Mouse (Mus musculus) heart, embryonic 13.5 days (tissue): ENCODE results near the gene Ino80b. TPM values are rescaled to one million over a fixed set of nuclear protein-coding genes. Genes with fewer than 3 reads are reported as not detected.

Experiments
- ATAC-seq: fragments of 200-750 bp; cut with Nextera tagmentation; 2 replicates; pipeline ENCODE4 v1.8.0; 2017; ENCODE audit warnings: moderate TSS enrichment; ENCODE audit not compliant: insufficient number of reproducible peaks, low FRiP score, low TSS enrichment; ENCODE audit errors: extremely low read depth
- H3K27ac ChIP-seq: fragments of 300-500 bp; sonication (generic); replicated peaks from 2 replicates; pipeline ENCODE4 v1.5.1; 2015; ENCODE audit warnings: moderate library complexity, mild to moderate bottlenecking, inconsistent platforms
- H3K27me3 ChIP-seq: fragments of 300-500 bp; sonication (generic); replicated peaks from 2 replicates; pipeline ENCODE4 v1.6.1; 2015; ENCODE audit warnings: mild to moderate bottlenecking, inconsistent platforms
- H3K36me3 ChIP-seq: fragments of 300-500 bp; sonication (generic); 2 replicates; pipeline ENCODE4 v1.6.1; 2015; ENCODE audit warnings: mild to moderate bottlenecking, inconsistent platforms
- H3K4me1 ChIP-seq: fragments of 300-500 bp; sonication (generic); 2 replicates; pipeline ENCODE4 v1.6.1; 2015; ENCODE audit warnings: inconsistent platforms
- H3K4me2 ChIP-seq: fragments of 300-500 bp; sonication (generic); 2 replicates; pipeline ENCODE4 v1.6.1; 2015; ENCODE audit warnings: inconsistent platforms, mild to moderate bottlenecking, moderate library complexity
- H3K4me3 ChIP-seq: fragments of 300-500 bp; sonication (generic); 2 replicates; pipeline ENCODE4 v1.5.1; 2015; ENCODE audit warnings: moderate library complexity, mild to moderate bottlenecking, inconsistent platforms
- H3K9ac ChIP-seq: fragments of 300-500 bp; sonication (generic); 2 replicates; pipeline ENCODE4 v1.6.1; 2015; ENCODE audit warnings: inconsistent platforms, mild to moderate bottlenecking, moderate library complexity
- H3K9me3 ChIP-seq: fragments of 300-500 bp; sonication (generic); 2 replicates; pipeline ENCODE4 v1.6.1; 2016; ENCODE audit warnings: inconsistent platforms
- WGBS: fragments of 180-500 bp; shearing (Covaris S2); methylation state at CpG from one replicate; pipeline ENCODE4 v1.1.7; 2015; ENCODE audit warnings: mixed read lengths; 5-methylcytosine and 5-hydroxymethylcytosine counted together
- polyA plus RNA-seq: library from polyadenylated mRNA; unstranded; fragments of >200 nt; fragmentation: Nextera tagmentation; extraction: Ambion mirVana; gene quantifications from 2 replicates; pipeline ENCODE4 v1.2.1, GENCODE M21; 2015

Ino80b gene
- polyA plus RNA-seq, 1 experiment from 2014 or later, result 8.7 TPM

DNA sequence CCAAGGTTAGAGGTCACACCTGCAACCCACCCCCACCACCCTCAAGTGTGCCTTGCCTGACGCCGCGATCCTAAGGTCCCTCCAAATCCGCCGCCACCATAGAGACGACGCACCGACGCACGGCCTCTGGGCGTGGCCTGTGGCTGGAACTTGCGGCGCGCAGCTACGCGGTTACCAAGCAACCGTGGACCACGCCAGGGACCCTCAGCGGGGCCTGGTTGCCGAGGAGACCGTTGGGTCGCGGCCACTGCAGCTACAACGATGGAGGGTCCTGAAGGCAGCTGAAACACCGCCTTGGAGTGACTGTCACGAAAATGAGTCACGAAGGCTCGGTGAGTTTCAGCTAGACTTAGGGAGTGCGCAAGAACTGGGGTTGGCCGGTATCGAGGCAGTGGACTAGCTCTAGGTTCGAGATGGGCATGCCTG, 31.0 kb upstream of the Ino80b start, which contains the start of the genes Wdr54 and 1700003E16Rik:
Gene Wdr54, minus strand, starts transcription at position 139 of the 426 bp plus-strand sequence.
Gene 1700003E16Rik, plus strand, starts transcription at position 146 of the 426 bp plus-strand sequence.
- Histone ChIP-seq H3K4me3 (peak within 1 kb of the TSS; percentile 57), H3K36me3 (peaks cover 20% of the 10 kb centered on the region), H3K4me2 (peak within 1 kb of the TSS; percentile 74), H3K27ac (no peak within 1 kb of the TSS), H3K9ac (peak within 1 kb of the TSS; percentile 71), H3K9me3 (no peaks in the 10 kb centered on the region), H3K27me3 (peaks cover 33% of the 10 kb centered on the region), H3K4me1 (peaks cover 19% of the 10 kb centered on the region)
- ATAC-seq, result 0 out of 2 replicates have a peak, but pooled peaks have one; percentile 26
- WGBS, result 2% methylated on average over 32 of the region's 32 CpGs

DNA sequence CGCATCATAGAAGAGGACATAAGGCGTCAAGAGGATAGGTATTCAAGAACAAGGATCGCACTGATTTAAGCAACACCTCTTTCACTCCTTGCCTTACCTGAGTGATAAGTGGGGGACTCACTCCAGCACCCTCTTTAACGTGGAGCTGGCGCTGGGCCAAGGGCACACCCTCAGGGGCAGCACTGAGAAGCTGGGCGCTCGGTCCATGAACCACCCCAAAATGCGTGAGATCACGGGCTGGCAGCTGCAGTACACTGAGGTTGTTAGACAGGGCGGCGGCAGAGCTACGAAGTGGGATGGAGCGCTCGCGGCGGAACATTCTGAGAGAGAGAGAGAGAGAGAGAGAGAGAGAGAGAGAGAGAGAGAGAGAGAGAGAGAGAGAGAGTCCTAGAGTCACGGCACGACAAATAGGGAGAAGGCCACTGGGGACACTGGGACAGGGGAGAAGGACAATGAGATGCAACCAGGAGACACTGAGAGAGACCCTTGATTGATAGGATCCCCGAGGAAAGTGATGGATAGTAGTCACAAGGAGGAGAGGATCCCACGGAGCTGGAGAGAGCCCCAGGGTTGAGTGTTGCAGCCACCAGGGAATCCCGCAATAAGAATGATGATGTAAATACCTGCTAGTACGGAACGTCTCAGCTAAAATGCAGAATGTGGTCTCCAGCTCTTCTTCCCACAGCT, 30.5 kb upstream of the Ino80b start:
- Histone ChIP-seq H3K9me3 (no peaks in the 10 kb centered on the region), H3K27me3 (peaks cover 27% of the 10 kb centered on the region), H3K27ac (no peak overlapping the region), H3K36me3 (peaks cover 23% of the 10 kb centered on the region), H3K4me1 (peaks cover 22% of the 10 kb centered on the region), H3K4me2 (peak overlapping the region; percentile 74), H3K9ac (peak overlapping the region; percentile 71), H3K4me3 (peak overlapping the region; percentile 57)
- 8% methylated on average over 23 of the region's 23 CpGs for WGBS
- ATAC-seq, result no peak

DNA sequence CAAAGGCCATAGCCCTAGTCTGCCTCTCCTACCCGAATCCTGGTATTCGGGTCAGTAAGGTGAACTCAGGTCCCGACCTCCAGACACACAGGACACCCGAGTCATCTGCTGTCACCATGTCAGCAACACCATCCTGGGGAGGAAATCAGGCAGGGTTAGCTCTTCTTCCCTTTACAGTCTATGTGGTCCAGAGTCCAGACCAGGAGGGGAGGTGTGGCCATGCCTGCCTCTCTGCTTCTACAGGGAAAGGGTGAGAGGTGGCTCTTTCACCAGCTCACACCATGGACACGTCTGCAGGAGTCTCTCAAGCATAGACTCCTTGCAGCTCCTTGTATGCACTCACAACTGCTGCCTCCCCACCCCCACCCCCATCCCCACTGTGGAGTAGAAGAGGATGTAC, 28.3 kb upstream of the Ino80b start:
- H3K9ac ChIP-seq, result no peak overlapping the region
- no peaks in the 10 kb centered on the region for H3K9me3 ChIP-seq
- peaks cover 45% of the 10 kb centered on the region for H3K36me3 ChIP-seq
- H3K4me1 ChIP-seq, result peaks cover 22% of the 10 kb centered on the region
- 62% methylated on average over 5 of the region's 5 CpGs for WGBS
- no peak overlapping the region for H3K27ac ChIP-seq
- no peak overlapping the region for H3K4me3 ChIP-seq
- ATAC-seq, result no peak
- H3K27me3 ChIP-seq, result peaks cover 18% of the 10 kb centered on the region
- no peak overlapping the region for H3K4me2 ChIP-seq

- Histone ChIP-seq H3K4me3 (no peak overlapping the region), H3K4me2 (no peak overlapping the region), H3K36me3 (peaks cover 50% of the 10 kb centered on the region), H3K9ac (no peak overlapping the region), H3K9me3 (no peaks in the 10 kb centered on the region), H3K27me3 (peaks cover 18% of the 10 kb centered on the region), H3K4me1 (peaks cover 22% of the 10 kb centered on the region), H3K27ac (no peak overlapping the region)
- WGBS, result 83% methylated on average over 12 of the region's 12 CpGs
- ATAC-seq, result no peak
Observed at GRCm38 (mm10) chr6:83153038-83153437, 27.8 kb upstream of the Ino80b start.

DNA sequence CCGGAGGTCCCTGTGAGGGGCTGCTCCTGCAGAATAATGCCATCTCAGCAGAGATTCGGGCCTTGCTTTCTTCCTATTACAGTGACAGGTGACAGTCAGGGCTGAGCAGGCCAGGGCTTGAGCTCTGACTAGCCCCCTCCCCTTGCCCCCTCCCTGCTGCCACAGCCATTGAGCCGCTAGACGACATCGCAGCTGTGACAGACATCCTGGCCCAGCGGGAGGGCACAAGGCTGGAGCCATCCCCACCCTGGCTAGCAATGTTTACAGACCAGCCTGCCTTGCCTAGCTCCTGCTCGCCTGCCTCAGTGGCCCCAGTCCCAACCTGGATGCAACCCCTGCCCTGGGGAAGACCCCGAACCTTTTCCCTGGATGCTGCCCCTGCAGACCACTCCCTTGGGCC, 26.5 kb upstream of the Ino80b start:
- Histone ChIP-seq H3K4me2 (no peak overlapping the region), H3K4me3 (no peak overlapping the region), H3K4me1 (peaks cover 22% of the 10 kb centered on the region), H3K9me3 (no peaks in the 10 kb centered on the region), H3K9ac (peak overlapping the region; percentile 2; the same call in 1 of the 2 replicates), H3K36me3 (peaks cover 63% of the 10 kb centered on the region), H3K27ac (no peak overlapping the region), H3K27me3 (peaks cover 14% of the 10 kb centered on the region)
- ATAC-seq, result no peak
- WGBS, result 25% methylated on average over 8 of the region's 8 CpGs

- WGBS, result 67% methylated on average over 7 of the region's 7 CpGs
- Histone ChIP-seq H3K4me2 (no peak overlapping the region), H3K27me3 (no peaks in the 10 kb centered on the region), H3K36me3 (peaks cover 60% of the 10 kb centered on the region), H3K9me3 (no peaks in the 10 kb centered on the region), H3K9ac (no peak overlapping the region), H3K4me1 (peaks cover 19% of the 10 kb centered on the region), H3K27ac (no peak overlapping the region), H3K4me3 (no peak overlapping the region)
- ATAC-seq, result no peak
Observed at GRCm38 (mm10) chr6:83147280-83147679, 22.0 kb upstream of the Ino80b start.

DNA sequence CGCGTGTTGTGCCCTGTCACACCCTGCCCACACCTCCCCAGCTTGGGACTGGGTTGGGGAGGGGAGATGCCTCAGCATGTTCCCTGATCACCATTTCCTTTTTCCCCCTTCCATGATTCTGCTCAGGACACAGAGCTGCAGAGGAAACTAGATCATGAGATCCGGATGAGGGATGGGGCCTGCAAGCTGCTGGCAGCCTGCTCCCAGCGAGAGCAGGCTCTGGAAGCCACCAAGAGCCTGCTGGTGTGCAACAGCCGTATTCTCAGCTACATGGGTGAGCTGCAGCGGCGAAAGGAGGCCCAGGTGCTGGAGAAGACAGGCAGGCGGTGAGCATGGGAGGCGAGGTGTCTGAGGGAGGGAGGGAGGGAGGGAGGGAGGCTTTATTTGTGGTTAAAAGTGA, 20.6 kb upstream of the Ino80b start:
- Histone ChIP-seq H3K4me1 (peaks cover 19% of the 10 kb centered on the region), H3K27ac (peak overlapping the region; percentile 42; the same call in 1 of the 2 replicates), H3K4me2 (peak overlapping the region; percentile 4; the same call in 1 of the 2 replicates), H3K4me3 (no peak overlapping the region), H3K27me3 (no peaks in the 10 kb centered on the region), H3K9me3 (no peaks in the 10 kb centered on the region), H3K36me3 (peaks cover 48% of the 10 kb centered on the region), H3K9ac (peak overlapping the region; percentile 52)
- no peak for ATAC-seq
- 53% methylated on average over 9 of the region's 9 CpGs for WGBS

DNA sequence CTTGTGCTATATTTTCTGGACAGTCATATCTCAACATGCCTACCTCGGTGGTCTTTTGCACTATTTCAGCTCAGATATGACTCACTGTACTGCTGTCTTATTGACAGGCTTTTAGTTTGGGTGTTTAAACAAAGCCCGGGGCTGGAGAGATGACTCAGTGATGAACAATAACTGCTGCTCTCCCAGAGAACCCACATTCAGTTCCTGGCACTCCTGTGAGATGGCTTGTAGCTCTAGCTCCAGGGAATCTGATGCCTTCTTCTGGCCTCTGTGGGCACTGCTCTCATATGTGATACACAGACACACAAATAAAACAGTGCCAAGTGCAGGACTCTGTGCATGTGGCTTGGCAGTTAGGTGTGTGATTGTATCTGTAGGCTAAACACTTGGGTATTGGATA, 20.0 kb upstream of the Ino80b start:
- no peak for ATAC-seq
- Histone ChIP-seq H3K9ac (no peak overlapping the region), H3K27me3 (no peaks in the 10 kb centered on the region), H3K36me3 (peaks cover 42% of the 10 kb centered on the region), H3K9me3 (no peaks in the 10 kb centered on the region), H3K4me2 (no peak overlapping the region), H3K27ac (0 out of 2 replicates have a peak overlapping the region, but pooled peaks have one; percentile 42), H3K4me3 (no peak overlapping the region), H3K4me1 (peaks cover 19% of the 10 kb centered on the region)
- 53% methylated on average over 2 of the region's 2 CpGs for WGBS

GRCm38 (mm10) chr6:83142886-83143285, 17.7 kb upstream of the Ino80b start:
- Histone ChIP-seq H3K9ac (peak overlapping the region; percentile 82), H3K27ac (peak overlapping the region; percentile 17; the same call in 1 of the 2 replicates), H3K27me3 (no peaks in the 10 kb centered on the region), H3K4me2 (peak overlapping the region; percentile 79), H3K4me1 (peaks cover 34% of the 10 kb centered on the region), H3K4me3 (peak overlapping the region; percentile 54), H3K9me3 (no peaks in the 10 kb centered on the region), H3K36me3 (peaks cover 19% of the 10 kb centered on the region)
- no peak for ATAC-seq
- 44% methylated on average over 11 of the region's 11 CpGs for WGBS

- Histone ChIP-seq H3K27ac (peak overlapping the region; percentile 68), H3K9ac (peak overlapping the region; percentile 82), H3K4me2 (peak overlapping the region; percentile 79), H3K9me3 (no peaks in the 10 kb centered on the region), H3K36me3 (peaks cover 13% of the 10 kb centered on the region), H3K4me1 (peaks cover 36% of the 10 kb centered on the region), H3K27me3 (no peaks in the 10 kb centered on the region), H3K4me3 (peak overlapping the region; percentile 54)
- no peak for ATAC-seq
- 3% methylated on average over 41 of the region's 41 CpGs for WGBS
Observed at GRCm38 (mm10) chr6:83142211-83142731, 17.0 kb upstream of the Ino80b start.

GRCm38 (mm10) chr6:83141636-83142035, 16.4 kb upstream of the Ino80b start:
- ATAC-seq, result no peak
- H3K4me3 ChIP-seq, result peak overlapping the region; percentile 54

More at GRCm38 (mm10) chr6:83141636-83142035, 16.4 kb upstream of the Ino80b start:
- WGBS, result 38% methylated on average over 4 of the region's 4 CpGs
- Histone ChIP-seq H3K27ac (peak overlapping the region; percentile 68), H3K4me1 (peaks cover 37% of the 10 kb centered on the region), H3K9ac (peak overlapping the region; percentile 82), H3K4me2 (peak overlapping the region; percentile 79), H3K27me3 (no peaks in the 10 kb centered on the region), H3K36me3 (peaks cover 6% of the 10 kb centered on the region), H3K9me3 (no peaks in the 10 kb centered on the region)
